Mouse (Mus musculus): ENCODE data around the gene Ntn4. TPM values are rescaled to one million over a fixed set of nuclear protein-coding genes. Genes with fewer than 3 reads are reported as not detected.
"Not testable (repeated sequence)": the region's sequence is repeated elsewhere in the genome, so short reads cannot be mapped to it uniquely, and the experiment has no call there.

Ntn4 gene
- polyA plus RNA-seq, 1 experiment from 2014 or later: 0.64 TPM

DNA sequence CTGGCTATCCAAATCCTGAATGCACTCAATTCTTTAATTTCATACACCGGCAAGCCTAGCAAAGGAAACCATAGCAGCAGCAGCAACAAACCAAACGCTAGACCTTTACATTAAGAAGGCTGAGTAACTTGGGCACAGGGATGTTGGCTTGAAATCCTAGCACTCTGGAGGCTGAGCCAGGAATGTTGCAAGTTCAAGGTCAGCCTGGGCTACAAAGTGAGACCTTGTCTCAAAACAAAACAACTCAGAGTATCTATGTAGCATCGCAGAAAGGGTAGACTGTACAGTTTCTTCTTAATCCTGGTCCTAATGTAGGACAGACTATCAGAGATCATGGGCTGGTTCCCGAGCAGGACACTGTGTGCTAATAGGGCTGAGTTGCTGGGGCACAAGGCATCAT is 43.4 kb downstream of the Ntn4 start:
- Histone ChIP-seq H3K4me2 (no peak overlapping the region), H3K27ac (ENCODE audit: low read depth, low read length) (no peak overlapping the region), H3K9ac (ENCODE audit: low read depth, low read length) (no peak overlapping the region), H3K36me3 (ENCODE audit: control insufficient read depth, insufficient read depth, low read length) (no peaks in the 10 kb centered on the region), H3K4me3 (ENCODE audit: low read depth, low read length) (no peak overlapping the region), H3K27me3 (ENCODE audit: control insufficient read depth, insufficient read depth, low read length) (no peaks in the 10 kb centered on the region), H3K4me1 (ENCODE audit: control insufficient read depth, insufficient read depth, low read length) (peaks cover 9% of the 10 kb centered on the region), H3K9me3 (replicated peaks; ENCODE audit: control insufficient read depth, low read length) (no peaks in the 10 kb centered on the region)
- ATAC-seq (replicated peaks; ENCODE audit: insufficient number of reproducible peaks, low FRiP score, low TSS enrichment): no peak
- 85% methylated on average over 4 of the region's 4 CpGs for WGBS (ENCODE audit: insufficient replicate concordance)

DNA sequence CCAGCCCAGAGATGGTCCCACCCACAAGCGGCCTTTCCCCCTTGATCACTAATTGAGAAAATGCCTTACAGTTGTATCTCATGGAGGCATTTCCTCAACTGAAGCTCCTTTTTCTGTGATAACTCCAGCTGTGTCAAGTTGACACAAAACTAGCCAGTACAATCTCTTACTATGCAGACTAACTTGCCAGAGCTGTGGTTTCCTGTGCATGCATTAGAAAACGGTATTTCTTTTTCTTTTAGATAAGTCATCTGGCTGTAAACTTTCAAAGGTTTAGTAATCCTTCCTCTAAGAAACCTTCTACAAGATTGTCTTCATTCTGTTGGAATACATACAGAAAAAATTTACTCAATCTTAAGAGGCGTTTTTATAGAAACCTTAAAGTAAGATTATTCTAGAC is 44.9 kb downstream of the Ntn4 start:
- H3K9ac ChIP-seq (ENCODE audit: low read depth, low read length); H3K27me3 ChIP-seq (ENCODE audit: control insufficient read depth, insufficient read depth, low read length); H3K4me3 ChIP-seq (ENCODE audit: low read depth, low read length); H3K36me3 ChIP-seq (ENCODE audit: control insufficient read depth, insufficient read depth, low read length); H3K4me1 ChIP-seq (ENCODE audit: control insufficient read depth, insufficient read depth, low read length); ATAC-seq (replicated peaks; ENCODE audit: insufficient number of reproducible peaks, low FRiP score, low TSS enrichment); H3K4me2 ChIP-seq; H3K27ac ChIP-seq (ENCODE audit: low read depth, low read length); H3K9me3 ChIP-seq (replicated peaks; ENCODE audit: control insufficient read depth, low read length): not testable (repeated sequence)
- WGBS (ENCODE audit: insufficient replicate concordance): 61% methylated on average over 3 of the region's 3 CpGs

DNA sequence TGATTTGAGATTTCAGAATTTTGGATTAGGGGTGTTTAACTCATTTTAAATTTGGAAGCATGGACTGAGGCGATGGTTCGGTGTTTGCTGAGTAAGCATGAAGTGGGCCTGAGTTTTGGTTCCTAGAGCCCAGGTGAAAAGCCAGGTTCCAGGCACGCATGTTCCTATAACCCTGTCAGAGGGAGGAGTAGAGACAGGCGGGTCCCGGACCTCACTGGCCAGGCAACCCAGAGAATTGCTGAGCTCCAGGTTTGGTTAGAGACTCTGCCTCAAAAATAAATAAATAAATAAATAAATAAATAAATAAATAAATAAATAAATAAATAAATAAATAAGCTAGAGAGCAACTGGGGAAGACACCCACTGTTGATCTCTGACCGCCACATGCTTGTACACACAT is 46.1 kb downstream of the Ntn4 start:
- Histone ChIP-seq H3K4me2 (no peak overlapping the region), H3K36me3 (ENCODE audit: control insufficient read depth, insufficient read depth, low read length) (no peaks in the 10 kb centered on the region), H3K27me3 (ENCODE audit: control insufficient read depth, insufficient read depth, low read length) (no peaks in the 10 kb centered on the region), H3K9ac (ENCODE audit: low read depth, low read length) (no peak overlapping the region), H3K4me3 (ENCODE audit: low read depth, low read length) (no peak overlapping the region), H3K4me1 (ENCODE audit: control insufficient read depth, insufficient read depth, low read length) (no peaks in the 10 kb centered on the region), H3K9me3 (replicated peaks; ENCODE audit: control insufficient read depth, low read length) (no peaks in the 10 kb centered on the region), H3K27ac (ENCODE audit: low read depth, low read length) (no peak overlapping the region)
- no peak for ATAC-seq (replicated peaks; ENCODE audit: insufficient number of reproducible peaks, low FRiP score, low TSS enrichment)
- 88% methylated on average over 6 of the region's 6 CpGs for WGBS (ENCODE audit: insufficient replicate concordance)

DNA sequence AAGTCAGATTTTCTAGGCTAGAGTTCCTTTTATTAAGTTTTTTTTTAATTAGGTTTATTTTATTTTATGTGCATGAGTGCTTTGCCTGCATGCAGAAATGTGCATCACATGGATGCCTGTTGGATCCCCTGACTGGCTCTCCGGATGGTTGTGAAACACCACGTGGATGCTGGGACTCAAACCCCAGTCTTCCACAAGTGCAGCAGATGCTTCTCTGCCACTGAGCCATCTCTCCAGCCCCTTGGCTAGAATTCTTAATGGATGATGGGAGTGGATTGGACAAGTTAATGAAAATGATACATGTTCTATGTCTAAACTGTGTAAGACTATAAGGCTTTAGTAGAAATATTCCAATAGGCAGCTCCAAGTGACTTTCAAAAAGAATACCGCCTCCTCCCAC is 47.3 kb downstream of the Ntn4 start:
- no peak for ATAC-seq (replicated peaks; ENCODE audit: insufficient number of reproducible peaks, low FRiP score, low TSS enrichment)
- no peaks in the 10 kb centered on the region for H3K27me3 ChIP-seq (ENCODE audit: control insufficient read depth, insufficient read depth, low read length)
- no peak overlapping the region for H3K9ac ChIP-seq (ENCODE audit: low read depth, low read length)
- H3K4me2 ChIP-seq: no peak overlapping the region
- no peaks in the 10 kb centered on the region for H3K9me3 ChIP-seq (replicated peaks; ENCODE audit: control insufficient read depth, low read length)
- no peak overlapping the region for H3K4me3 ChIP-seq (ENCODE audit: low read depth, low read length)
- no peaks in the 10 kb centered on the region for H3K4me1 ChIP-seq (ENCODE audit: control insufficient read depth, insufficient read depth, low read length)
- WGBS (ENCODE audit: insufficient replicate concordance): 87% methylated on average over 3 of the region's 3 CpGs
- no peaks in the 10 kb centered on the region for H3K36me3 ChIP-seq (ENCODE audit: control insufficient read depth, insufficient read depth, low read length)
- no peak overlapping the region for H3K27ac ChIP-seq (ENCODE audit: low read depth, low read length)

DNA sequence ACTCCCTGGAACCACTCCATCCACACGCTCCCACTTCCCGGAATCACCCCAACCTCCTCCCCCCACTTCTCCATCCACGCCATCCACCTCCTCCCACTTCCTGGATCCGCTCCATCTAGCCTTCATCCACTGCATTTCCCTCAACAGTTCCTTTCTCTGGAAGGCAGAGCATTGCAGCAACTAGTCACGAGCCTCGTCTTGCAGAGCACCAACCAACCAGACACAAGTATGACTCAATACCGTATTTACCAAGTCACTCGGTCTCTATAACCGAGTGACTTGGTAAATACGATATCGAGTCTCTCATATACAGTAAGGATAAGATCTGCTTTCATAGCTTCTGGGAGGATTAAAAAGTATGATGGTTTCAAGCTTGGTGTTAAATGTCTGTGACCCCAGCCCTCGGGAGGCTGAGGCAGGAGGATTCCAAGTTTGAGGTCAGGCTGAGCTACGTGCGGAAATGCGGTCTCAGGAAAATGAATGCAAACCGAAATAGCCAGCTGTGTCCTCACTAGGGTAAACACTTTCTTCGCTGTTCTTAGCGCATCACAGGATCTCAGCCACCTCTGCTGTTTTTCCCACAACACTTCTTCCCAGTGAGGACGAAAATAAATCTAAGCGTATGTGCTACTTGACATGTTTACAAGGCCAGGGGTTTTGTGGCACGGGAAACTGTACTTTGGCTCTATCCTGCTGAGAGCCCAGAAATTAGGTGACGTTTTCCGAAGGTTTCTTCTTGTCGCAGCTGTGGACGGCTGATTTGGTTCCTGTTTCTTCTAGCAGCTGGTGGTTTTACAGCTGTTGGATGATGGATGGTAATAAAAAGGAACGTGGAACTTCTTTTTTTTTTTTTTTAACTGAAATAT is 48.1 kb downstream of the Ntn4 start:
- Histone ChIP-seq H3K4me3 (ENCODE audit: low read depth, low read length) (no peak overlapping the region), H3K9me3 (replicated peaks; ENCODE audit: control insufficient read depth, low read length) (no peaks in the 10 kb centered on the region), H3K27me3 (ENCODE audit: control insufficient read depth, insufficient read depth, low read length) (no peaks in the 10 kb centered on the region), H3K27ac (ENCODE audit: low read depth, low read length) (no peak overlapping the region), H3K4me2 (no peak overlapping the region), H3K9ac (ENCODE audit: low read depth, low read length) (no peak overlapping the region), H3K36me3 (ENCODE audit: control insufficient read depth, insufficient read depth, low read length) (no peaks in the 10 kb centered on the region), H3K4me1 (ENCODE audit: control insufficient read depth, insufficient read depth, low read length) (no peaks in the 10 kb centered on the region)
- 80% methylated on average over 26 of the region's 26 CpGs for WGBS (ENCODE audit: insufficient replicate concordance)
- no peak for ATAC-seq (replicated peaks; ENCODE audit: insufficient number of reproducible peaks, low FRiP score, low TSS enrichment)

DNA sequence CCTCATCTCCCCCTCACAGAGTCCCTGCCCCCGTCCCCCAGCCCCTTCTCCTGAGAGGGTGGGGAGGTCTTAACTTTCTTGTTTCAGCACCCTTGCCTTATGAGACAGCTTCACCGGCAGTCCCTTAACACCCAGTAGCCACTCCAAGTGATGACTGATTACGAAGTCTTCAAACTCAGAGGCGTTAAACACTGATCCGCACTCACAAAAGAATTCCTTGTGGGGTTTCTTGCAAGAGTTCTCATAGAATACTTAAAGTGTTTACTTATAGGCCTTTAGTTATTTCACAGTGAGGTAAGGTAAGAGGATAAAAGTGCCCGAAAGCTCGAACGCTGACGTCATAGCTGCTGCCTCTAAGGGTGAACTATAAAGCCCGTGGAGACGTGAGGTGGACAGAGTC is 50.9 kb downstream of the Ntn4 start:
- Histone ChIP-seq H3K4me3 (ENCODE audit: low read depth, low read length) (no peak overlapping the region), H3K4me1 (ENCODE audit: control insufficient read depth, insufficient read depth, low read length) (no peaks in the 10 kb centered on the region), H3K27ac (ENCODE audit: low read depth, low read length) (no peak overlapping the region), H3K9me3 (replicated peaks; ENCODE audit: control insufficient read depth, low read length) (no peaks in the 10 kb centered on the region), H3K9ac (ENCODE audit: low read depth, low read length) (no peak overlapping the region), H3K27me3 (ENCODE audit: control insufficient read depth, insufficient read depth, low read length) (no peaks in the 10 kb centered on the region), H3K36me3 (ENCODE audit: control insufficient read depth, insufficient read depth, low read length) (no peaks in the 10 kb centered on the region), H3K4me2 (no peak overlapping the region)
- ATAC-seq (replicated peaks; ENCODE audit: insufficient number of reproducible peaks, low FRiP score, low TSS enrichment): no peak
- 43% methylated on average over 11 of the region's 11 CpGs for WGBS (ENCODE audit: insufficient replicate concordance)

DNA sequence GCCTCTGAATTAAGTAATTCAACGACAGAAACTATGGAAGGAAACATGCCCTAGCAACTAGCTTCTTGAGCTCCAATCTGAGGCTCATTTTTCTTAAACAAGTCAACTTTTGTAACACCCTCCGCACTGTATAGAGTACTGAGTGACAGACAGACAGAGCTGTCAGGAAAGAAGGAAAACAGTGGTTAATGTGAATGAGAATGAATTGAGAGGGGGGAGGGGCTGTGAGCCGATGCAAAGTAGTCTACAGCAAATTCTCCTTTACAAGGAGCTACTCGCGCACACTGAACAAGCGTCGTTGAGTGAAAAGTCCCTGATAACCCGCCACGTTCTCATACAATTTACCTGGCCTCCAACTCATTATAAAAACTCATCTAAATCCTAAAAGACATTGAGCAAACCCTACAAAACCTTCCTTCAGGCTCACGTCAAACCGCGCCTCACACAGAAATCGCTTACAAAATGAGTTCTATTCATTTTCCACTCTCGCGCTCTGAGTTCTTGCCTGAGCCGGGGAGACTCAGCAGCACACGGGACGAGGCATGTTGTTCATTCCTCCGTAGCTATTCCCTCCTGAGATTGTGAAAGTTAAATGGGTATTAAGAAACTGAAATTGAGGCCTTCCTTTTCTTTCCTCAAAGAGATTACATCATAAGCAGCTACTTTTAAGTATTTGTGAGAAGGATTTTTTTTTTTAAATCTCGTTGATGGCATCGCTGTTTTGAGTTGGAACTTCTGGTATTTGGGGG is 54.7 kb downstream of the Ntn4 start:
- Histone ChIP-seq H3K27me3 (ENCODE audit: control insufficient read depth, insufficient read depth, low read length) (no peaks in the 10 kb centered on the region), H3K4me3 (ENCODE audit: low read depth, low read length) (no peak overlapping the region), H3K9ac (ENCODE audit: low read depth, low read length) (no peak overlapping the region), H3K36me3 (ENCODE audit: control insufficient read depth, insufficient read depth, low read length) (no peaks in the 10 kb centered on the region), H3K9me3 (replicated peaks; ENCODE audit: control insufficient read depth, low read length) (no peaks in the 10 kb centered on the region), H3K27ac (ENCODE audit: low read depth, low read length) (no peak overlapping the region), H3K4me2 (no peak overlapping the region), H3K4me1 (ENCODE audit: control insufficient read depth, insufficient read depth, low read length) (no peaks in the 10 kb centered on the region)
- ATAC-seq (replicated peaks; ENCODE audit: insufficient number of reproducible peaks, low FRiP score, low TSS enrichment): no peak
- WGBS (ENCODE audit: insufficient replicate concordance): 57% methylated on average over 21 of the region's 21 CpGs

DNA sequence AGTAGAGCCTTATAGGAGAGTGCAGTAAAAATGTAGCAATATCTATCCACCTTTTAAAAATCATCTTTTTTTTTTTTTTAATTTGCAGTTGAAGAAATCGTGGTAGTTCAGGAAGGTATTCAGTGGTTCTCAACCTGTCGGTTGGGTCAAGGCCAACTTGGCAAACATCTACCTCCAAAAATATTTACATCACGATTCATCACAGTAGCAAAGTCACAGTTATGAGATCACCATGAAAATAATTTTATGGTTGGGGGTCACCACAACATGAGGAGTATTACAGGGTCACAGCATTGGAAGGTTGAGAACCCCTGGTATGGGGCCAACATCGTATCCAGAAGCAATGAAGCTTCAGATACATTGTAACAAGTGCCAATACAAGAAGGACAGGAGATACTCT is 55.5 kb downstream of the Ntn4 start:
- 88% methylated on average over 4 of the region's 4 CpGs for WGBS (ENCODE audit: insufficient replicate concordance)
- H3K9ac ChIP-seq (ENCODE audit: low read depth, low read length): no peak overlapping the region
- no peak for ATAC-seq (replicated peaks; ENCODE audit: insufficient number of reproducible peaks, low FRiP score, low TSS enrichment)
- H3K4me1 ChIP-seq (ENCODE audit: control insufficient read depth, insufficient read depth, low read length): no peaks in the 10 kb centered on the region
- no peak overlapping the region for H3K4me3 ChIP-seq (ENCODE audit: low read depth, low read length)
- no peaks in the 10 kb centered on the region for H3K9me3 ChIP-seq (replicated peaks; ENCODE audit: control insufficient read depth, low read length)
- no peak overlapping the region for H3K27ac ChIP-seq (ENCODE audit: low read depth, low read length)
- 0 out of 2 replicates have a peak, but pooled peaks cover 2% of the 10 kb centered on the region for H3K27me3 ChIP-seq (ENCODE audit: control insufficient read depth, insufficient read depth, low read length)
- no peaks in the 10 kb centered on the region for H3K36me3 ChIP-seq (ENCODE audit: control insufficient read depth, insufficient read depth, low read length)
- no peak overlapping the region for H3K4me2 ChIP-seq

Data from heart, embryonic 11.5 days (tissue).